Mouse (Mus musculus): ENCODE measurements around the gene Ccdc87. TPM values are rescaled to one million over a fixed set of nuclear protein-coding genes. Genes with fewer than 3 reads are reported as not detected.

The Ccdc87 gene
- polyA plus RNA-seq (2016; fragmentation: Nextera tagmentation; extraction: Ambion mirVana) = 0.06 and 0.11 TPM in 2 replicates

DNA sequence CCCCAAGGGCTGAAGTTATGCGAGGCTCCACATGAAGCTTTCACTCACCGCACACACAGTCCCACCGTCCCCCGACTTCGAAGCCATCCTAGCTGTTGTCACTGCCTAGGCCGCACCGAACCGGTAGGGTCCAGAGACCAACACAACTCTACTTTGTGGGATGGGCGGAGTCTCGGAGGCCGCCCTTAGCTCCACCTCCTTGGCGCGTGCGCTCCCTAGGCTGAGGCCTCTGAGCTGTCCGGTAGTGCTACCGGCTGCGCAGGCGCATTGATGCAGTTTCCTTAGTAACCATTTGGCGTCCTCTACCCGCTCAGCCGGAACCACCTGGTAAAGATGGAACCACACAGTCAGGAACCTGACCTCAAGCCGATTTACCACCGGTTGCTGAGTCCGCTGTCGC lies at the start of gene Ccdc87, which contains the start of gene Ccs:
Ccdc87 (plus strand) TSS at position 218 of the 400 bp plus-strand sequence.
Ccs (minus strand) TSS at position 184 of the 400 bp plus-strand sequence.
- Histone ChIP-seq H3K27me3 (replicated peaks; ENCODE audit: low read depth, poor library complexity, severe bottlenecking) (peaks cover 32% of the 10 kb centered on the region), H3K4me3 (peak within 1 kb of the TSS; percentile 76), H3K27ac (replicated peaks) (peak within 1 kb of the TSS; percentile 83), H3K4me1 (peaks cover 21% of the 10 kb centered on the region), H3K36me3 (replicated peaks) (peaks cover 6% of the 10 kb centered on the region; the same call in 1 of the 2 replicates), H3K9me3 (no peaks in the 10 kb centered on the region)
- under 1% methylated on average over 25 of the region's 25 CpGs for WGBS
- DNase-seq (ENCODE audit: low spot score) = peak; percentile 96

DNA sequence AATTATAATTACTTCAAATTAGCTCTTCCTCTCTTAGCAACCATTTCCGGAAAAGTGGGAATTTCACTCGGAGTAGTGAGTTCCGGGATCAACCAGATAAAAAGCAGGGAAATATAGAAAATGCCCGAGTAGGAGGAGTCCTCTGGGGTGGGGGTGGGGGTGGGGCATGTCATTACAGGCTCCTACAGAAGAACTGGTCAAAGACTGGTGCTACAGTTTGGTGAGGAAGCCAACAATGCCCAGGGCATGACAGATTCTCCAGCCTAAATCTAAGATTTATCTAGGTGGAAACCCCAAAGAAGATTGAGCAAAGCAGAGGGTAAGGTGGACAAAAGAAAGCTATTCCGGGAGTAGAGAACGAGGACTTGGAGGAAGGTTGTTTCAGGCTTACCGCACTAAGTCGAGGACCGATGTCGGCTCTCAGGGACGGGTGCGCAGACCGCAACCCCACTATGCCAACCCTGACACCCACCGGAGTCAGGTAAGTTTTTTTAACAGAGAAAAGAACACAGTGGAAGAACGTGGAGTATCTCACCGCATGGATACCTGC lies 45.8 kb upstream of the Ccdc87 start:
- Histone ChIP-seq H3K4me1 (peaks cover 38% of the 10 kb centered on the region), H3K27me3 (replicated peaks; ENCODE audit: low read depth, poor library complexity, severe bottlenecking) (no peaks in the 10 kb centered on the region), H3K27ac (replicated peaks) (peak overlapping the region; percentile 87), H3K9me3 (no peaks in the 10 kb centered on the region), H3K4me3 (peak overlapping the region; percentile 81), H3K36me3 (replicated peaks) (peaks cover 65% of the 10 kb centered on the region)
- DNase-seq (ENCODE audit: low spot score) = no peak
- WGBS = 2% methylated on average over 16 of the region's 16 CpGs

DNA sequence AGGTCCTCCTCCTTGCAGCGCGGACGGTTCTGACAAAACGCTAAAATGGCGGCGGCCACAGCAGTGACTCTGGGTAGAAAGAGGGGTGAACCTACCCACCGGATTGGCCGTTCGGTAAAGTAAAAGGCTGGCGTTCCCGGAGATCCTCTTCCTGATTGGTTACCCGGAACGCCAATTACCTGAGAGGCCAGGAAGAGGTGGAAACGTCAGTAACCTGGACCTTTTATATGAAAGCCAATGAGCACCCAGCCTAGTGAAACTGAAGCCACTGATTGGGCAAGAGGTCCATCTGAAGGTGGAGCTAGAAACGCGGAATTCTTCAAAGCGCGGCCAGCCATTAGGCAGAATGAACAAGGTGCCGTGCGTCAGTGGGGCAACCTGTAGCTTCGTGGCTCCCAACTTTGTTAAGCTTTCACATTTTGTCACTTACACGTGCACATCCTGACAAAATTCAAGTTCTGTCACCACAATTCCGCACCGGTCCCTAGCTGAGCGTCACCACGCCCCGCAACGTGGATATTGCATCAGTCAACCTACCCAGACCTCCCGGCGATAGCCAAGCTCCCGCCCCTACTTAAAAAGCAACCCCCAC lies 45.2 kb upstream of the Ccdc87 start, which contains the start of gene Rbm4:
Rbm4 (minus strand) TSS at position 71 of the 592 bp plus-strand sequence.
- WGBS = under 1% methylated on average over 31 of the region's 31 CpGs
- Histone ChIP-seq H3K4me3 (peak within 1 kb of the TSS; percentile 81), H3K36me3 (replicated peaks) (peaks cover 65% of the 10 kb centered on the region), H3K4me1 (peaks cover 38% of the 10 kb centered on the region), H3K27me3 (replicated peaks; ENCODE audit: low read depth, poor library complexity, severe bottlenecking) (no peaks in the 10 kb centered on the region), H3K27ac (replicated peaks) (peak within 1 kb of the TSS; percentile 87), H3K9me3 (no peaks in the 10 kb centered on the region)
- peak; percentile 95 for DNase-seq (ENCODE audit: low spot score)

DNA sequence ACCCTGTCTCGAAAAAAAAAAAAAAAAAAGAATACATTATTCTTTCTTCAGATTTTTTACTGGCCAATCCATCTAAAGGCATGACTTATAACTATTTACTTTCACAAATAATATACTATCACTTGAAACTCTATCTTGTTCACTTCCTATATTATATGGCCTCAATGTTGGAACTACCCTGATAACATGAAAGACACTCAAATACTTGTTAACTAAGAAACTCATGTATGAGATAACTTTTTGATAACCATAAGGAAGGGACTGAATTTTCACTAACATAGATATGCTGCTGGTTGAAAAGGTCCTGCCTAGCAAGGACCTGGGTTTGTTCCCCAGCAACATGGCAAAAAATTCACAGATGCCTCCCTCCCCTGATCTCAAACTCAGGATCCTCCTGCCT lies 43.2 kb upstream of the Ccdc87 start:
- Histone ChIP-seq H3K9me3 (no peaks in the 10 kb centered on the region), H3K27me3 (replicated peaks; ENCODE audit: low read depth, poor library complexity, severe bottlenecking) (no peaks in the 10 kb centered on the region), H3K36me3 (replicated peaks) (peaks cover 65% of the 10 kb centered on the region), H3K4me1 (peaks cover 29% of the 10 kb centered on the region), H3K27ac (replicated peaks) (no peak overlapping the region), H3K4me3 (no peak overlapping the region)
- 67% methylated on average over 1 of the region's 1 CpGs for WGBS
- DNase-seq (ENCODE audit: low spot score) = no peak

DNA sequence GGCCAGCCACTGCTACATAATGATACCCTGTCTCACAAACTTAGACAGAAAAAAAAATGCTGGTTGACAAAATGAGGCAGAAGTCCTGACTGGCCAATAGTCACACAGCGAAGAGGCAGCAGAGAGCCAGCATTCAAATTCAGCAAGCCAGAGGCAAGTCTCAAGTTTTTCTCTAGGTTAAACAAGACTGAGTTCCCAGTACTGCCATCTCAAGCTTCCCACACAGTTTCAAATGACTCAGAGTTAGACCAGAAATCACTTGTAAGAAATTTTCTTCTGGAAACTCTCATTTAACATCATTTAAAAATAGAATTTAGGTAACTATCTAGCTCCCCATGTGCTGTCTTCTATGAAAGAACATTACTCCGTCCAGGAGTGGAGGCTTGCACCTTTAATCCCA lies 41.3 kb upstream of the Ccdc87 start:
- no peaks in the 10 kb centered on the region for H3K9me3 ChIP-seq
- 0 out of 2 replicates have a peak, but pooled peaks cover 15% of the 10 kb centered on the region for H3K4me1 ChIP-seq
- whole genome bisulfite sequencing = 95% methylated on average over 2 of the region's 2 CpGs
- no peak for DNase-seq (ENCODE audit: low spot score)
- no peak overlapping the region for H3K27ac ChIP-seq (replicated peaks)
- H3K36me3 ChIP-seq (replicated peaks) = peaks cover 71% of the 10 kb centered on the region
- H3K4me3 ChIP-seq = no peak overlapping the region
- no peaks in the 10 kb centered on the region for H3K27me3 ChIP-seq (replicated peaks; ENCODE audit: low read depth, poor library complexity, severe bottlenecking)

DNA sequence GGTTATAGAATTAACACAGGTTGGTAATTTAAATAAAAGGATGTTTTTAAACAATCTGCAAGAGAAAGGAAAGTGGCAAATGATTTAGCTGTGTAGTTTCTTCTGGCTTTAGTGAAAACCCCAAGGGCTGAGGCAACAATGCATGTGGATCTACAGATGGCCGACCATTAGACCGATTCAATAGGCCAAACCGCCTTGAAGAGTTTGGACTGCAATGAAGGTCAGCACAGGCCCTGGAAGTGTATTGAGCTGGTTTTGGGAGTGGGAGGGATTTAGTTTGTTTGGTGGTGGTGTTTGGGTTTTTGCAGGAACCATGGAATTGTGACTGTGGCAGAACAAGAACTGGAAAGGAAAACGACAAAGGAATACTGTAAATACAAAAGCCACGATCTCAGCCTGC lies 40.1 kb upstream of the Ccdc87 start:
- no peak overlapping the region for H3K27ac ChIP-seq (replicated peaks)
- no peak overlapping the region for H3K4me3 ChIP-seq
- 0 out of 2 replicates have a peak, but pooled peaks cover 19% of the 10 kb centered on the region for H3K4me1 ChIP-seq
- no peak for DNase-seq (ENCODE audit: low spot score)
- no peaks in the 10 kb centered on the region for H3K9me3 ChIP-seq
- peaks cover 83% of the 10 kb centered on the region for H3K36me3 ChIP-seq (replicated peaks)
- whole genome bisulfite sequencing = 93% methylated on average over 5 of the region's 5 CpGs
- no peaks in the 10 kb centered on the region for H3K27me3 ChIP-seq (replicated peaks; ENCODE audit: low read depth, poor library complexity, severe bottlenecking)

DNA sequence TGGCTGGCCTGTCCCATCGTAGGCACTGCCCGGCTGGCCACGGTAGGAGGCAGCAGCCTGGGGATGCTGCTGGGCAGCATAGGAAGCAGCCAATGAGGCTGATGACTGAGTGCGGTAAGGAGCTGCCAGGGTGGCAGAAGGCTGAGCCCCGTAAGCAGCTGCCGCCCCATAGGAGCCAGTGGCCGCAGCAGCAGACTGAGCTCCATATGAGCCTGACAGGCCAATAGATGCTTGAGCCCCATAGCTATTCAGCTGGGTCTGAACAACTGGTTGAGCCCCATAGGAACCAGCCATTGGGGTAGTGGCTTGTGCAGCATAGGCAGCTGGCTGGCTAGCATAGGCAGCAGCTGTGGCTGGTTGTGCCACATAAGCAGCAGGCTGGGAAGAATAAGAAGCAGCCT lies 36.5 kb upstream of the Ccdc87 start:
- Histone ChIP-seq H3K9me3 (no peaks in the 10 kb centered on the region), H3K4me1 (0 out of 2 replicates have a peak, but pooled peaks cover 9% of the 10 kb centered on the region), H3K27ac (replicated peaks) (no peak overlapping the region), H3K36me3 (replicated peaks) (peaks cover 86% of the 10 kb centered on the region), H3K27me3 (replicated peaks; ENCODE audit: low read depth, poor library complexity, severe bottlenecking) (no peaks in the 10 kb centered on the region), H3K4me3 (peak overlapping the region; percentile 9; the same call in 1 of the 2 replicates)
- 97% methylated on average over 7 of the region's 7 CpGs for WGBS
- DNase-seq (ENCODE audit: low spot score) = no peak

DNA sequence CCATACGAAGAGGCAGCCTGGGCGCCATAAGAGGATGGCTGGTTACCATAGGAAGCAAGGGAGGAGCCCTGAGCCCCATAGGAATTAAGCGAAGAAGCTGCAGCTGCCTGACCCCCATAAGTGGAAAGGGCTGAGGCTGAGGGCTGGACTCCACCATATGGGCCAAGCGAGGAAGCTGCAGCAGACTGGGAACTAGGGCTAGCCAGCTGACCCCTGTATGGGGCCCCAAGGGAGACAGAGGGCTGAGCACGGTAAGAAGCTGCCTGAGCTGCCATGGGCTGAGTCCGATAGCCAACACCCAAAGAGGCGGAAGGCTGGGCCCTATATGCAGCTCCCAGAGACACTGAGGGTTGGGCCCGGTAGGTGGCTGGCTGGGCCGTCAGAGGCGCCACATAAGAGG lies 35.9 kb upstream of the Ccdc87 start:
- H3K9me3 ChIP-seq = no peaks in the 10 kb centered on the region
- no peak overlapping the region for H3K27ac ChIP-seq (replicated peaks)
- DNase-seq (ENCODE audit: low spot score) = no peak
- no peaks in the 10 kb centered on the region for H3K27me3 ChIP-seq (replicated peaks; ENCODE audit: low read depth, poor library complexity, severe bottlenecking)
- peaks cover 15% of the 10 kb centered on the region for H3K4me1 ChIP-seq
- H3K36me3 ChIP-seq (replicated peaks) = peaks cover 85% of the 10 kb centered on the region
- 0 out of 2 replicates have a peak overlapping the region, but pooled peaks have one; percentile 9 for H3K4me3 ChIP-seq
- WGBS = 86% methylated on average over 10 of the region's 10 CpGs

DNA sequence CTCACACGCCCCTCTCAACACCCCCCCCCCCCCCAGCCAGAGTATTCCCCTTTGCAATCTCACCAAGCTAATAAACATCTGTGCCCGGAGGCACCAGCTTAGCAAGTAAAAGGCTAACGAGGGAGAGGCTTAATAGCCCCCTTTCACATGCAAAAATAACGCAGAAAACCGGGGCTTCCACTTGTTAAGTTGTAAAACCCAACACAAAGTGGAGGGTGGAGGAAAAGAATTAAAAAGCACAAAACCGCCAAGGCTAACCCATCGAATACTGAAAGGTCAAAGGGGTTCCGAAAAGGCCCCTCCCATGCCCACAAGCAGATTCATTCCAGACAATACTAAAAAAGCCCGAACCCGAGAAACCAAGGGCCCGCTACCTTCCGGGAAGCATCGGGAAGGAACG lies 28.9 kb upstream of the Ccdc87 start:
- no peaks in the 10 kb centered on the region for H3K9me3 ChIP-seq
- peak overlapping the region; percentile 88 for H3K4me3 ChIP-seq
- WGBS = under 1% methylated on average over 14 of the region's 14 CpGs
- no peaks in the 10 kb centered on the region for H3K27me3 ChIP-seq (replicated peaks; ENCODE audit: low read depth, poor library complexity, severe bottlenecking)
- peaks cover 25% of the 10 kb centered on the region for H3K36me3 ChIP-seq (replicated peaks)
- peaks cover 31% of the 10 kb centered on the region for H3K4me1 ChIP-seq
- DNase-seq (ENCODE audit: low spot score) = no peak
- H3K27ac ChIP-seq (replicated peaks) = peak overlapping the region; percentile 90

DNA sequence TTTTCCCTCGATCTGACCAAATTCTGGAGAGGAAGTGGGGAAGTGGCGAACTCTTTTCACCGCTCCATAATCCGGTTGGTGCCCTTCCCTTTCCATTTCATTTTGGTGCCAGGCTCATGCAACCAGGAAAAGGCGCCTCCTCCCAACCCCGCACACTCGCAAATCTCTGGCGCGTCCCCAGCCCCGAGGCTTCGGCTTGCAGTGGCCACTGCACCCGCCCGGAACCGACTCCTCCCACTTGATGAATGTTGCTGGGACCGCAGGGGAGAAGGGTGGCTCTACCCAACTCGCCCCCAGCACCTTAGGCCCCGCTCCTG lies 28.5 kb upstream of the Ccdc87 start:
- H3K4me3 ChIP-seq = peak overlapping the region; percentile 88
- WGBS = under 1% methylated on average over 17 of the region's 17 CpGs
- H3K27me3 ChIP-seq (replicated peaks; ENCODE audit: low read depth, poor library complexity, severe bottlenecking) = no peaks in the 10 kb centered on the region
- H3K9me3 ChIP-seq = peaks cover 3% of the 10 kb centered on the region; the same call in 1 of the 2 replicates
- H3K4me1 ChIP-seq = peaks cover 31% of the 10 kb centered on the region
- no peak for DNase-seq (ENCODE audit: low spot score)
- H3K36me3 ChIP-seq (replicated peaks) = peaks cover 23% of the 10 kb centered on the region
- H3K27ac ChIP-seq (replicated peaks) = peak overlapping the region; percentile 90

DNA sequence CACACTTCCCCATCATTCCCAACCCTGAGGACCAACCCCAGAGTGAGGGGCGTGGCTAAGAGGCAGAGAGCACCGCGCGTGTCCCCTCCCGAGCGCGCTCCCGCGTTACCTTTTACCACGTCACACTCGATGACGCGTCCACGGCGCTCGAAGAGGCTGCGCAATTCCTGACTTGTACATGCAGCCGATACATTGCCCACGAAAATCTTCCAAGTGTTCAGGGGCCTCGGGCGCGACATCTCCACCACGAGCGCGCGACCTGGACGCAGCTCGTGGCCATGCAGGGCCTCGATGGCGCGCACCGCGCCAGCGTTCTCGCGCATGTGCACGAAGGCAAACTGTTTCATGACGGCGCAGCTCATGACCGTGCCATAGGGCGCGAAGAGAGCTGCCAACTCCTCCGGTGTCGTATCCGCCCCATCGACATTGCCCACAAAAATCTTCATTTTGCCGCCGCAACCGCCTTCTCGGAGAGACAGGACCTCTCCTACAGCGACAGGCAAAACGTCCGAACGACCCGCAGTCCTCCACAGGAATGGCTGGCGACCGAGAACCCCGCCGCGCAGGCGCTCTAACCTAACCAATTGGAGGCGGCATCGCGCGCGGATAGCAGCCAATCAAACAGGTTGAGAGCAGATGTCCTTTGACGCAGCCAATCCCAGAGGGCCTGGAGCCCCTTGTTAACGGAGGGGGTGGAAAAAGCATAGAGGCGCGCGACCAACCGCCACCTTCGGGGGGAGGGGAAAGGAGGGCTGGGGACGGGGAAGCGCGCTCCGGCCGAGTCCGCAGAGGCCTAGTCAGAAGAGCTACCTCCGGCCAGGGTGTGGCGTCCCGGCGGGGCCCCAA lies 27.9 kb upstream of the Ccdc87 start, which contains the start of the genes Gm21992 and Rbm14:
Gm21992 (minus strand) TSS at position 550 of the 846 bp plus-strand sequence.
Rbm14 (minus strand) TSS at position 572 of the 846 bp plus-strand sequence.
- H3K4me1 ChIP-seq = peaks cover 31% of the 10 kb centered on the region
- peaks cover 3% of the 10 kb centered on the region; the same call in 1 of the 2 replicates for H3K9me3 ChIP-seq
- H3K27ac ChIP-seq (replicated peaks) = peak within 1 kb of the TSS; percentile 90
- H3K4me3 ChIP-seq = peak within 1 kb of the TSS; percentile 88
- H3K27me3 ChIP-seq (replicated peaks; ENCODE audit: low read depth, poor library complexity, severe bottlenecking) = no peaks in the 10 kb centered on the region
- DNase-seq (ENCODE audit: low spot score) = peak; percentile 99
- under 1% methylated on average over 83 of the region's 83 CpGs for WGBS
- H3K36me3 ChIP-seq (replicated peaks) = peaks cover 18% of the 10 kb centered on the region

DNA sequence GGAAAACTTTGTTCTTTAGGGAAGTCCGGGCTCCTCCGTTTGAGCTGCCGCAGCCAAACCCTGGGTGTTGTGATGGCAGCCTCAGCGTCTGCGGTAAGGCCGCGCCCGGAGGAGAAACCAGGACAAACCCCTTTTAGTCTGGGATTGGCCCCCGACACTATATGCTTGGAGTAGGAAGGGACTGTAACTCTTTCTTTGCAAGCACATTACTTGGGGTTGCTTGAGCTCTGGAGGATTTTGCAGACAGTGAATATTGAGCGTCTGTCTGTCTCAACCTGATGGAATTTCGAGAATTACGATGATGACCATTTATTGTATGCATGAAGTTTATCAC lies 27.3 kb upstream of the Ccdc87 start:
- Histone ChIP-seq H3K4me3 (peak overlapping the region; percentile 88), H3K27me3 (replicated peaks; ENCODE audit: low read depth, poor library complexity, severe bottlenecking) (no peaks in the 10 kb centered on the region), H3K9me3 (peaks cover 3% of the 10 kb centered on the region; the same call in 1 of the 2 replicates), H3K36me3 (replicated peaks) (peaks cover 12% of the 10 kb centered on the region), H3K27ac (replicated peaks) (peak overlapping the region; percentile 90), H3K4me1 (peaks cover 31% of the 10 kb centered on the region)
- 7% methylated on average over 12 of the region's 12 CpGs for WGBS
- DNase-seq (ENCODE audit: low spot score) = no peak
